Mouse (Mus musculus): Measurements from ENCODE around the gene Mkln1. TPM values are rescaled to one million over a fixed set of nuclear protein-coding genes. Genes with fewer than 3 reads are reported as not detected.

Gene Mkln1
- total RNA-seq, 1 experiment from 2014 or later: 190 TPM

DNA sequence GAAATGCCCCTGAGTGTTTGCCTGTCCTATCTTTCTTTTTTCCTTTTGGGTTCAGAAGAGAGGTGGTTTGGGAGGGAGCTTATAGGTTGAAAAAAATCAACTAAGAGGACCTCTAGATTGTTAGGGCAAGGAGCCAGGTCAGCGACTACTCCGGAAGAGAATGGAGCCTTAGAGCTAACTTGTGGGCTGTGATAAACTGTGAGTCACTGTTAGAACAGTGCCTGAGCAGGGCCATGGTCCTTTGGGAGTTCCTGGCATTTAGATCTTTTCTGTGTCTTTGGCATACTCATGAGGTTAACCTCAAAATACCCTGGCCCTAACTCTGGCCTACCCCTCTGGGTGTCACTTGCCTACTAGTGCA is 119.8 kb downstream of the Mkln1 start:
- DNase-seq: peak; percentile 56

DNA sequence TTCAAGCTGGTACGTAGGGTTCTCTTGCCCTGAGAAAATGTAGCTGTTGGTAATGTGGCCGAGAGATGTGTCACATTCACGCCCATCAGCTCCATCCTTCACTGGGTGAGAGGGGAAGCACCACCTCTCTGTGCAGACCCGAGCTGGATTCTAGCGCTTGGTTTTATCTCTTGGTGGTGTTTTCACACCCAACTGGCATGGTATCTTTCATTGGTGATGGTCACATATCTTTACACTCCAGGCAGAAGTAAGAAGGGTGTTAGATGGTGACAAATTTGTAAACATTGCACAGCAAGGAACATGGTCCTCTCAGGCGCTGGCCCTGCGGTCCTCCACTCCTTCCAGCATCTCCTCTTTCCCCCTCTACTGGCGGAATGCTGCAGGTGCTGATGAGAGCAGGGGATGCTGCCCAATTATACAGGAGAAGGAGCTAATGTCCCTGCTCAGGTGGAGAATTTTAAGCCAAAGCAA is 120.5 kb downstream of the Mkln1 start:
- no peak for DNase-seq

DNA sequence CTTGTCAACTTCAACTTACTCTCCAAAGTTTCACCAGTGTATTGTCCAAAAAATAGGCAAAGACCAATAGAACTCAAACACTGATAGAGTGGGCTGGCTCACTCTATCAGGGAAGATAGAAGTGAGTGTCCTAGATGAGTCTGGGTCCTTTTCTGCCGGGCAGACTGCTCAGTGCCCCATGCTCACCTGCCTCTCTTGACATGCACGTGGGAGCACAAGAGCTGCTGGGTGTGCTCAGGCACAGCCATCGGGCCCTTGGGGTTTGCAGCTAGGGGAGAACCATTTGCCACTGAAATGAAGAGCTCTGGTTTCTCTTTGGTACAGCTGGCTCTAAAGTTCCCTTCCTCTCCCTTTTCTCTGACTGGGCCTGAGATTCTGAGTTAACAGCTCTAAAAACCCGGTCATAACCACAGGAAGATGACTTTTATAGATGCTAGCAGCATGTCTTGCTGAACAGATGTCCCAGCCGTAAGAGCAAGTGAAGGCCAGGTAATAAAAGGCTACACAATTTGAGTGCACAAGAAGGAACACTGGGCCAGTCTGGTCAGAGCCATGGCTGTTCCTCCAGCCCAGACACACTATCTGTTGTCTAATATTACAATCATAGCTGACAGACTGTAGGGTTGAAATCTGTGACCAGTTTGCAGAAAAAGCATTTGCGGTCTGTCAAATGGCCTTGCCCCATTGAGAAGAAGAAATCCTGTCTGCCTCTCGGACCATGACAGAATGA is 122.1 kb downstream of the Mkln1 start:
- no peak for DNase-seq

DNA sequence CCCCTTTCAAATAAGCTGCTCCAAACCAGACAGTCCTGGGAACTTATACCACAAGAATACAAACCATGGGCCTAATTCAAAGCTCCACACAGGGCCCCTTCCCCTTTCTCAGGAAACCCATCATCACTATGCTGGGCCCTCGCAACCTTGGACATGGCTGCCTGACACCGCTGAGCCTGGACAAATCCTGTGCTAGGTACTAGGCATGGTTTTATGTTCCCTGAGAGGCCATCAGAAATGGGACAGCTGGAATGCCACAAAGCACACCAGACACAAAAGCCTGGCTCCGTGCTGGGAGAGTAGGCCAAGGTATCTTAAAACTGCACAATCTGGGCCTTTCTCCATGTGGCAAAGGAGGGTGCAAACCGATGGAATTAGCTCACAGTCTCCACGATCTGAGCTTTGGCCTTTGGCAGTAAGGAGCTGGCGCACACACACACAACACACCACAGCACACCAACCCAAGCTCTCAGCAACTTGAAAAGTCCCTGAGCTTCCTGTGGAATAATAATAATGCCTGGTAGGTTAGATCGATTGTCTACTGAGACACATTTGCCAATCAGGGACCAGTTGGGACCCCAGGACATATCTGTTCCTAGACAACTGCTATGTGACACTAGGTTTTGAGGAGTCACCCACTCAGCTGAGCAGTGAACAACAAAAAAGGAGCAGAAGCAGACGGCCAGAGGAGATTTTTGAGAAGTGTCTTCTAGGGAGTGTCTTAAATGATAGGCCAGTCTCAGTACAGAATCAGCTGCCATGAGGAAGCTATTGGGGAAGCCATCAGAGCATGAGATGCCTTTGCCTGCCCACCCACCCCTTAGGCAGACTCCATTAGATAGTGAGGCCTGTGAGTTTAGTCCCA is 123.2 kb downstream of the Mkln1 start:
- no peak for DNase-seq

DNA sequence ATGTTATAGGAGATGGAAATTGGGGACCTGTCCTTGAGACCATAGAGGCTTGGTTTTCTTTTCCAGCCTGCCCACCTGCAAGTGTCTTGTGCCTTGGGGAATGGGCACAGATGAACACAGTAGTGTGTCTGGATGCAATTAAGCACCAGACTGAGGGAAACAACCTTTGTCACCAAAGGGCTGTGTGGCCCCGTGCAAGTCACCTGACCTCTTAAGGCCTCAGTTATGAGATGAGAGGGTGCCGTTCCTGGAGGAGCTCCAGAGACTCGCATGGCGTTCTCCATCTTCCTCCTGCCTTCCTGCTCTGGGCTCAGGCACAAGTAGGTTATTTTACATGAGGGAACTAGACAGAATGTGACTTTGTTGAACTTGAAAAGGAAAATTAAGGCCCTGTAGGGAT is 123.9 kb downstream of the Mkln1 start:
- DNase-seq: no peak

DNA sequence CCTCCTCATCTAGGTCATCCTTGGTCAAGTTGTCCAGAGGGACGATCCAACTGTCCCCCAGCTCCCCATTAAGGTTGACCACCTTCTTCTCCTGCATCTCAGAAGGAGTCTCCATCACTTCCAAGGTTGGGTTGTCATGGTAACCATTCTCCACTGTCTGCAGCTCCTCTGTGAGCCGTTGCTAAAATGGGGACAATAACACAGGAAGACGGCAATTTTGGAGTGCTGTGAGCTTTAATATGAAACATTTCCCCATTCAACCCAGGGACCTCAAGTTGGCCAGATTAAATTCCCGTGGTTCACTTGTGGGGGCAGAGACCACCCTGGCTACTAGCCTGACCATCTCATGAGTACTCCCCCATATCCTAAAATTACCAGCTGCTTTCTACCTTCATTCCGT is 124.5 kb downstream of the Mkln1 start:
- DNase-seq: no peak

DNA sequence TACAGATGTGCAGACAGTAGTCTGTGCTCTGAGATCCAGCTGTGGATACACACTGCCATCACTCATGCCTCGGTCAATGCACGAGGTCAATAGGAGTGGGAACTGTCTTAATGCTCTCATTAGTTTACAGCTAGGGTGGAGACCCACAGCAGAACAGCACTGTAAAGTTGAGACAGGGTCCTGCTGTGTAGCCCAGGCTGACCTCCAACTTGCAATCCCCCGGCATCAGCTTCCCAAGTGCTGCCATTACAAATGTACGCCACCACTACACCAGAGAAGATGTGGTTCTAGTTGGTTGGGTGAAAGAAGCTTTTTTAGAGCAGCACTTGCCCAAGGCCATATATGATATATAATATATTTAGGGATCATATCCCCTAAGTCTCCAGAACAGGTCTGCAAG is 125.1 kb downstream of the Mkln1 start:
- no peak for DNase-seq

DNA sequence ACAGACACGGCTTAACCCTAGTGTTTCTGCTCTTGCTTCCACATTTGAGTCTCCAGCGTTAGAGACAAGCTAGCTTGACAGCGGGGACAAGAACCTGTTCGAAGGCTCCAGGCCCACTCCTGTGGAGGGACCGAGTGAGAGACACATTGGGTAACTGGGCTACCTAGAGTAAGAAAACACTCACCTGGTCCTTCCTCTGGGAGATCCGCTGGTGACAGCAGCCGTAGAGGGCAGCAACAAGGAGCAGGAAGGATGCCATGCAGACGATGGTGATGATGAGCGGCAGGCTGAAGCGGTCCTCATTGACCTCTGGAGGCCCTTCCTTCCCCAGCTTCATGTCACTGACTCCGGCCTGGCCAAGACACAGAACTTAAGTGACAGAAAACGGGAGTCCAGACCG is 125.6 kb downstream of the Mkln1 start:
- DNase-seq: no peak

DNA sequence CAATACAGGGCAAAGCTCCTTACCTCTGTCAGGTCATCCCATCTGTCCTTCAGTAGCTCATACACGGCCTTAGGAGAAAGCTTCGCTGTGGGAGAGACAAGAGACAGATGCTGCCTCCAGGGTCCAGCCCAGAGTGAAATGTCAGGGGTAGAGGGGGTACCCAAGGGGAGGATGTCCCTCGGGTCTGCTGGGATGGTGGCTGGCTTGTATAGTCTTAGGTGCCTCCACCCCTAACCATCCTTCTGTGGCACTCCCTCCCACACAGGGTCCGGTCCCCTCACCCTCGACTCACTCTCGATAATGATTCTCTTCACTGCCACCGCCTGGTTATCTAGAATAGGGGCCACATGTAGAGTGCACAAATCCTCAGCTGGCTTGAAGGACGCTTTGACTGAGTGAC is 126.1 kb downstream of the Mkln1 start:
- DNase-seq: no peak

DNA sequence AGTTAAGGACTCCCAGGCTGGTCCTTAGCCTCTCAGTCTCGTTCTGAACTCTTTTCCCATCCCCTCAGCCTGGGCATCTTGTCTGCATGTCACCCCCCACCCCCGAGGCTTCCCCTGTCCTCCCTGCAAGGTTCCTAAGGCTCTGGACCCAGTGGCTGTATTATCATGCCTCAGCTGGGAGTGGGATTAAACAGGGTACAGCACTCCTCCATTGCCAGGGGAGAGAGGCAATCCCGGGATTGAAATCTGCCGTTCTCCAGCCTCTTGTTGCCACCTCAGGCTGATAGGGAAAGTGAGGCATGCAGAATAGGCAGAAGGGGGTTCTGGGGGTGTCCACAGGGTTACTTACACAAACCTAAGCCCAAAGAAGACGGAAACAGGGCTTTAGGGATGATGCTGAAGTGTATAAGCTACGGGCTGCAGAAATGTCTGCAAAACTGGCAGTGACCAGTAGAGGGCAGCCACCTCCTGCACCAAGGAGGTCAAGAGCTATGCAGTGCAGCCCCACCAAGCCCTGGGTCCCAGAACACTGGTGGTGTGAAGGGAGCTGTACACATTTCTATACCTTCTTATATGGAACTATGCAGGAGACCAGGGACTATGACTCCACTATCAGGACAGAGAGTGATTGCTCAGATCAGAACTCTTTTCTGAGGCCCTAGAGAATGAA is 126.8 kb downstream of the Mkln1 start:
- peak; percentile 53 for DNase-seq

DNA sequence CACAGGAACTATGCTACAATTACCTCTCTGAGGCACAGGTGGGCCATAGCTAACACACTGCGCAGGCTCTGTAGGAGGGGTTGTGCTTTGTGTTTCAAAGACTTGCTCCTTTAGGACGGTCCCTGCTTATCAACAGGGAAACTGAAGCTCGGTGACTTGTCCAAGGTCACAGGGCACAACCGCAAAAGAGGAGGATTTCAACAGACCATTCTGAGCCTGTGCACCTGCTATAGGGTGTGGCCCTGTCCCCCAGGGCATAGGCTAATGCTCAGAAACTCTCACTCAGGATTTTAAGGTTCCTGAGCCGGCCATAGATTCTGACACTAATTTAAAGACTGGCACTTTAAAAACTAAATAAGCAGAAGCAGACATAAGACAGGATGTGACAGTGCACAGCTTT is 128.4 kb downstream of the Mkln1 start:
- DNase-seq: no peak

DNA sequence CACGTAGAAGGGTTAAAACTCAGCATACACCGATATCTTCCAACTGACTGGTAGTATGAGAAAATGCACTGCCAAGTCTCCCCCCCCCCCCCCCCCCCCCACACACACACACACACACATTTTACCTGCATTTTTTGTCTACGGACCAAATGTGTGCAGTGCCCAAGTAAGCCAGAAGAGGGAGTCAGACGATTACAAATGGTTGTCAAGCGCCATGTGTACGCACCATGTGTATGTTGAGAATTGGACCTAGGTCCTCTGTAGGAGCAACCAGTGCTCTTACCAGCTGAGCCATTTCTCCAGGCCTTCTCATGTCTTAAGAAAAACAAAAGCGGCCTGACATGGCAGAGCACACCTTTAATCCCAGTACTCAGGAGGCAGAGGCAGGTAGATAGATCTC is 129.4 kb downstream of the Mkln1 start:
- peak; percentile 47 for DNase-seq

DNA sequence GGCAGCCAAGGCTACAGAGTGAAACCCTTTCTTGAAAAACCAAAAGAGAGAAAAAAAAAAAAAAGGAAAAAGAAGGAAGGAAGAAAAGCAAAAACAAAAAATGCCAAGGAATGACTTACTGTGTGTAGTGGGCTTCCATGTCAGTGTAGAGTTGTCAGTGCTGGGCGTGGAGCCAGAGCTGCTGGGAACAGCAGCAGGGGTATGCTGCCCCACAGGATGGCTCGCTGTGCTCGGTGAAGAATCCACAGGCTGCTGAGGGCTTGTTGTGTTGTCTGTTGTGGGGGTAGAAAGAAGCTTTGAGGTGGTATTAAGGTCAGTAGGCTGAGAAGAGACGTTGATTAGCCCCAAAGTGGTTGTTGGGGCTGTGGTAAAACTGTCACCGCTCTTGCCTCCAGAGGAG is 129.8 kb downstream of the Mkln1 start:
- no peak for DNase-seq

DNA sequence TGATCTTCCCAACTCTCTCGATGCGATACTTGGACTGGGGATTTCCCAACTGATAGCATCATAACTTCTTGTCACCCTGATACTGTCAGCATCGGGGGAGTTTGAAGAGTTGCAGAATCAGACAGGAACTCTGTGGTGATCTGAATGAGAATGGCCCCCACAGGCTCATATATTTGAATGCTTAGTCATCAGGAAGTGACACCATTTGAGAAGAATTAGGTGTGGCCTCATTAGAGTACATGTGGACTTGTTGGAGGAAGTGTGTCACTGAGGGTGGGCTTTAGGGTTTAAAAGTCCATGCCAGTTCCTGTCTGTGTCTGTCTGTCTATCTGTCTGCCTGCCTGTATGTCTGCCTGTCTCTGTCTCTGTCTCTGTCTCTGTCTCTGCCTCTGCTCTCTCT is 133.3 kb downstream of the Mkln1 start:
- DNase-seq: no peak

DNA sequence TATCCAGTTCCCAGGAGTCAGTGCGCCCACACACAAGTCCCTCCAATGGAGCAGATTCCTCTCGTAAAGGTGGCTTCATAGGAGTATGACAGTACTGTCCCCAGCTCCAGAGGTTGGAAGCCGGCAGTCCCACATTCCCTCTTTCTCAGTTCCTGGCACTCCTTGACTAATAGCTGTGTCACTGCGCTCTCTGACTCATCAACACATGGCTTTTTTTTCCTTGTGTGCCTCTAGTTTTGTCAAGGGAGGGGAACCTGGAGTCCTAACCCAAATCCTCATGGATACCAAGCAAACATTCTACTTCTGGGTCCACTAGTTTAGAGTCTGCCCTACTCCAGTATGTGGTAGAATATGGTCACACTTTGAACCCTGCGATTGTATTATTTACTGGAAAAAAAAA is 136.2 kb downstream of the Mkln1 start:
- no peak for DNase-seq

DNA sequence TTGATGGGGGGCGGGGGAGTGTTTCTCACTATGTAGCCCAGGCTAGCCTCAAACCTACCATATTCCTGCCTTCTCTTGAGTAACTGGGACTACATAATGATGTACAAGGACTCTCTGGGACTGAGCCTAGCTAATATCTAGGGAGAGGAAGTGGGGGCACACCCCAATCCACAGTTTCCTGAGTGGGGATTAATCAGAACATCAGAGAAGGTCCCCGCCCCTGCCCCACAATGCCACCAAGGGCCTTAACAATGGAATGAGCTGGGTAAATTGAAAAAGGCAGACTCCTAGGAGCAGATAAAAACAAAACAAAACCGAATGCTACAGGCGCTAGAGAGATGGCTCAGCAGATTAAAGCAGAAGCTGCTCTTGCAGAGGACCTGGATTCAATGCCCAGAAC is 138.7 kb downstream of the Mkln1 start:
- no peak for DNase-seq

DNA sequence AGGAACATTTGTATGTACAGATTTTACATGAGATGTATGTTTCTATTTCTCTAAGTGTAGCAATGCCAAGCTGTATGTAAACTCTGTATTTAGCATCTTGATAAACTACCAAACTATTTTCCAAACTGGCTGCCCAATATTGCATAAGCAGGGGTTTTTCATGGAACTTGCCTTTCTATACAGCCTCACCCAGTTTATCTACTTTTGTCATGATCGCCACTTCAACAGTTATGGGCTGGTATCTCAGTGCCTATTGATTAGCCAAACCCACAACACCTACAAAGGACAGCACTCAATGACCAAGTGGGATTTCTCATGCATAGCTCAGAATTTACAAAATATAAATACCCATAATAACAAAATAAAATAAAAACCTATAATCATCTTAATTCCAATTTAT is 139.6 kb downstream of the Mkln1 start:
- no peak for DNase-seq

DNA sequence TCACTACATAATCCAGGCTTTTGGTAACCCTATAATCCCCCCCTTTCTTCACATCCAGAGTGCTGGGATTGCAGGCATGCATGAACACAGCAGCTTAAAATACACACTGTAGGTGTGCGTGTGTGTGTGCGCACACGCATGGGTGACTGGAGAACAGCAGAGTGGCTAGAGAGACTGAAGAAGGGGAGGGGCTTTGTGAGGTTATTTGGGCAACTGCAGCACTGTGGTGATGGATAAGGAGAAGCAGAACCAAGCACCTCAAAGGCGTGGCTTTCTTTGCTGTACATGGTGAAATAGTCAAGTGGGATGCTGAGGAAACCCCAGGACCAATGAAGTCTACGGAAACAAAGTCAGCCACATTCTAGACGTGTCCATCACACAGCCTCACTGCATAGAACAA is 141.5 kb downstream of the Mkln1 start:
- DNase-seq: no peak

DNA sequence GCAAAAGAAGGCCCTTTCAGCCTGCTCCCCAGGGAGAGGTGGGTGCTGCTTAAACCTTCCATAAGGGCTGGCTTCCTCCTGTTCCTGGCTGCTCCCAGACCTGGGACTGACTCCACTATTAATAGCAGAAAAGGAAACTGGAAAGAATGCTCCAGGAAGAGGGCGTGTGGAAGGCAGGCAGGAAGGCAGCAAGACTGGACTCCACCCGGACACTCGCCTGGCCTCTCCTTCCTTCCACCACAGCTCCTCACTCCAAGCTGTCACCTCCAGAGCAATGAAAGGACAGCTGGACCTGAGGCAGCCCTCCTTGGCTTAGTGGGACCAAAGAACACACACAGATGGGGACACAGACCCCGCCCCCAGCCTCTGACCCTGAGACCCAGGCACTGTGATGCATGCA is 145.8 kb downstream of the Mkln1 start:
- DNase-seq: peak; percentile 33

DNA sequence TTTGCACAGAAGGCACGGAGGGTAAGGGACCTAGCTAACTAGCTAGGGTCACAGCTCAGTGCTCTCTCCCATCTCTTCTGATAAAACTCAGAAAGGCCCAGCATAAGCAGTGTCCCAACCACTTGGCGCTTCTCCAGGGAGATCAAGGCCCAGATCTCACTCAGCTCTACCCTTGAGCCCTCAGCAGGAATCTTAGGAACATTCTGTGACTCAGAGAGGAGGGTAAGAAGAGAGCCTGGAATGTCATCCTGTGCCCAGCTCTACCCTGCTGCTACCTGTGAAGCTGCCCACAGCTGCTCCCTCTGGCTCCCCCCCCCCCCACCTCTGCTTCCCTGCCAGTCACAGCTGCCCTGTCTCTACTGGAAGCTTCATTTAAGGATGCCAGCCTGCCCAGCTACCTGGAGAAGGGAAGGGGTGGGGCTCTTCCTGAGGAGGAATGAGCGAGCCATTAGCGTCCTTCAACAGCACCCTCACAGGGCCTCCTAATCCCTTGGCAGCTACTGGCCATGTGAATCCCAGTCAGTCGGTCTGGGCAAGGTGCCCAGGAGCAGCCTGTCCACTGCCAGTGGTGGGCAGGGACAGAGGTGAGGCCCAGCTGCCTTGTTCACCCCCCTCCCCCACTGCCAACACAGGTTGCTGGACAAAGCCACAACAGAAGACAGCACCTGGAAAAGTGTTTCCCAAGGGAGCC is 151.0 kb downstream of the Mkln1 start:
- DNase-seq: peak; percentile 78

DNA sequence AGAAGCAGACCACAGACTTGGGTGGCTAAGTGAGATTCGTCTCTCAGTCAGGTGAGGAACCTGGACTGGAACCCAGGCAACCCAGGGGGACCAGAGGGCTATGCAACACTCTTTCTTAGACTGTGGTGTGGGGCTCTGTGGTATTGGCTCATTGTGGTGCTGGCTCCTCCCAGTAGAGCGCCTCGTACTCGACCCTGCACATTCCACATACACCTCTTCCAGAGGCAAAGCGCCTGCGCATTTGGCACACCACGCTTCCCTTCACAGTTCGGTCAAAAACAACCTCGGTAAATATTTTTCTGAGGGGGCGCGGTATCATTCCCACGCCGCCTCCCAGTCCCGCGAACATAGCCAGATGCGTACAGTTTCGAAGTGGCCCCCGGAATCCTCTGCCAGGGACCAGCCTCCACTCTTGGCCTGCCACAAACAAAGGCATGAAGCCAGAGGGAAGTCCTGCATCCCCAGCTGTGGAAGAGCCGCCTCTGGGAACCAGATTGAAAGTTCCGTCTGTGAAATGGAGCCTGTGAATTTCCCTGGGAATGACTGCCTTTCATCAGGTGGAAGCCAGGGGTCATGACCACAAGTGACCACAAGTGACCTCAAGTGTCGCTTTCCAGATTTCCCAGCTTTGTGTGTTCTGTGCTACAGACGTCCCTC is 152.5 kb downstream of the Mkln1 start:
- no peak for DNase-seq

DNA sequence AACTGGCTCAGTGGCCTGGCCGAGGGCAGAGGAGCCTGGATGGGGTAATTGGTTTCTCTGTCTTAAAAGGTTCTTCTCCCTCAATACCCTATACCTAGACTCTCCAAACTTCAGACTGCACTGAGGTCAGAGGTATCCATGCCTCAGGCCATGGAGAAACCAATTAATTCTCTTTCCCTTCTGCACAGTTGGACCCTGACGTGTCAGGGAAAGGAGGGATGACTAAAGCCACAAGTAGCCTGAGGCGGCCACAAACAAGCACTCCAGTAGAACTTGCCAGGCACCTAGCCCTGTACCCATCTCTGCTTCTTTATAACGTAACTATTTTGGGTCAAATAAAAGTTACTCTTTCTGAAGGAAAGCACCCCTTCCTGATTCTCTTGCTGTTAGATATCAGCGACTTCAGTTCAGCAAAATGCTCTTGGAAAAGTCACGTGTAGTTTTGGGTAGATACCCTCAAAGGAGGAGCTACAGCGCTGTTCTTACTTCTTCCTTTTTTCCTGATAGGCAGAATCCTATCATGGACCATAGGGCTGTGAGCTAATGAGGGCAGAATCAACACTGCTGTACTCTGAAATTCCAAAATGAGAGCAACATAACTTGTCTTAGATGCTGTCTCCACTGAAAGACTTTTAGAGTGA is 158.0 kb downstream of the Mkln1 start:
- no peak for DNase-seq

Measured in adrenal gland, postnatal 25 days (tissue).